Mouse (Mus musculus) kidney, postnatal 0 days (tissue): ENCODE measurements around the gene Slit2. TPM values are rescaled to one million over a fixed set of nuclear protein-coding genes. Genes with fewer than 3 reads are reported as not detected.
"Not testable (repeated sequence)": the region's sequence is repeated elsewhere in the genome, so short reads cannot be mapped to it uniquely, and the experiment has no call there.

Experiments
- ATAC-seq: fragments of 200-750 bp; cut with Nextera tagmentation; replicated peaks from 2 replicates; pipeline ENCODE4 v1.8.0; 2017; ENCODE audit warnings: low read depth, moderate number of reproducible peaks, moderate TSS enrichment, moderate library complexity; ENCODE audit not compliant: low FRiP score
- DNase-seq: peaks from one replicate; pipeline ENCODE4 v3.0.0-alpha.2; 2016; ENCODE audit warnings: low spot score
- H3K27ac ChIP-seq: fragments of 300-500 bp; sonication (generic); 2 replicates; pipeline ENCODE4 v1.5.1; 2014; ENCODE audit warnings: mild to moderate bottlenecking
- H3K27me3 ChIP-seq: fragments of 300-500 bp; sonication (generic); 2 replicates; pipeline ENCODE4 v1.6.1; 2014; ENCODE audit warnings: low read length, mixed read lengths; ENCODE audit not compliant: insufficient read depth
- H3K36me3 ChIP-seq: fragments of 300-500 bp; sonication (generic); 2 replicates; pipeline ENCODE4 v1.6.1; 2014; ENCODE audit warnings: low read length, mixed read lengths; ENCODE audit not compliant: insufficient read depth
- H3K4me1 ChIP-seq: fragments of 300-500 bp; sonication (generic); replicated peaks from 2 replicates; pipeline ENCODE4 v1.6.1; 2014; ENCODE audit warnings: antibody characterized with exemption, low read length, mixed read lengths; ENCODE audit not compliant: insufficient read depth
- H3K4me2 ChIP-seq: fragments of 300-500 bp; sonication (generic); 2 replicates; pipeline ENCODE4 v1.6.1; 2014; ENCODE audit warnings: mild to moderate bottlenecking, low read length, moderate library complexity, mixed read lengths
- H3K4me3 ChIP-seq: fragments of 300-500 bp; sonication (generic); replicated peaks from 2 replicates; pipeline ENCODE4 v1.5.1; 2014; ENCODE audit warnings: low read depth, low read length
- H3K9ac ChIP-seq: fragments of 300-500 bp; sonication (generic); 2 replicates; pipeline ENCODE4 v1.6.1; 2014; ENCODE audit warnings: low read depth, low read length
- H3K9me3 ChIP-seq: fragments of 300-500 bp; sonication (generic); replicated peaks from 2 replicates; pipeline ENCODE4 v1.6.1; 2016; ENCODE audit warnings: low read length, inconsistent platforms, mixed read lengths
- CTCF ChIP-seq: IDR thresholded peaks from 2 replicates; pipeline ENCODE4 v1.5.1; 2016; ENCODE audit warnings: antibody characterized with exemption, low read depth, mild to moderate bottlenecking, moderate library complexity
- WGBS: fragments of 180-500 bp; shearing (Covaris S2); extraction: QIAGEN DNeasy Blood & Tissue Kit; methylation state at CpG from one replicate; pipeline ENCODE4 v1.1.7; 2014; 5-methylcytosine and 5-hydroxymethylcytosine counted together
- polyA plus RNA-seq: library from polyadenylated mRNA; unstranded; fragments of >200 nt; fragmentation: Nextera tagmentation; extraction: Ambion mirVana; gene quantifications from 2 replicates; pipeline ENCODE4 v1.2.1, GENCODE M21; 2015

Slit2 gene
- polyA plus RNA-seq, 1 experiment from 2014 or later = 18.3 TPM

DNA sequence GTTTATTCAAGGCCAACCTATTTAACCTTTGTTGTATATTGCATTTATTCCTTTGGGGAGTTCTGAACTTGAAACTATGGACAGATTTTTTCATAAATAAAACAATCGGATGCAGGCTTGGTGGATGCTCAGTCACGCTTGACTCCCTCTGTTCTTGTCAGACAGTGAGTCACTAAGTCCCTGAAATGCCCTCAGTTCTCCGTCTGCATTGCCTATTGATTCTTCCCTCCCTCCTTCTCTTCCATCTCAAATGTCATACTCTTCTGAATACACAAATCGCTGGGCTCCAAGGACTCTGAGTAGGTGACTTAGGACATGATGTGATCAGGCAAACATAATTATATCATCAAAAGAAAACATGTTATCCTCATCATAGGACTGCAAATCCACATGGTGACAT, 251.8 kb downstream of the Slit2 start:
- no peak overlapping the region for H3K27ac ChIP-seq

GRCm38 (mm10) chr5:48235270-48235669, 252.3 kb downstream of the Slit2 start:
- WGBS = 89% methylated on average over 6 of the region's 6 CpGs
- Histone ChIP-seq H3K4me2 (no peak overlapping the region), H3K27me3 (no peaks in the 10 kb centered on the region), H3K9ac (no peak overlapping the region), H3K4me3 (no peak overlapping the region), H3K27ac (no peak overlapping the region), H3K9me3 (no peaks in the 10 kb centered on the region), H3K36me3 (no peaks in the 10 kb centered on the region), H3K4me1 (no peaks in the 10 kb centered on the region)
- no peak for TF ChIP-seq CTCF
- DNase-seq (no peak), ATAC-seq (no peak)

More for the DNA sequence above, 251.8 kb downstream of the Slit2 start:
- Histone ChIP-seq H3K9ac (no peak overlapping the region), H3K4me1 (no peaks in the 10 kb centered on the region), H3K4me3 (no peak overlapping the region), H3K9me3 (no peaks in the 10 kb centered on the region), H3K4me2 (no peak overlapping the region), H3K36me3 (no peaks in the 10 kb centered on the region), H3K27me3 (no peaks in the 10 kb centered on the region)
- ATAC-seq = no peak
- TF ChIP-seq CTCF = no peak
- 58% methylated on average over 4 of the region's 4 CpGs for WGBS
- no peak for DNase-seq

- H3K27me3 ChIP-seq, ATAC-seq, H3K9ac ChIP-seq, H3K36me3 ChIP-seq, H3K4me1 ChIP-seq, H3K4me2 ChIP-seq, H3K9me3 ChIP-seq, H3K4me3 ChIP-seq, H3K27ac ChIP-seq: not testable (repeated sequence)
- 36% methylated on average over 6 of the region's 6 CpGs for WGBS
- DNase-seq = peak; percentile 64
- peak; percentile 75 for TF ChIP-seq CTCF
Measured at GRCm38 (mm10) chr5:48240751-48241150, 257.8 kb downstream of the Slit2 start.

DNA sequence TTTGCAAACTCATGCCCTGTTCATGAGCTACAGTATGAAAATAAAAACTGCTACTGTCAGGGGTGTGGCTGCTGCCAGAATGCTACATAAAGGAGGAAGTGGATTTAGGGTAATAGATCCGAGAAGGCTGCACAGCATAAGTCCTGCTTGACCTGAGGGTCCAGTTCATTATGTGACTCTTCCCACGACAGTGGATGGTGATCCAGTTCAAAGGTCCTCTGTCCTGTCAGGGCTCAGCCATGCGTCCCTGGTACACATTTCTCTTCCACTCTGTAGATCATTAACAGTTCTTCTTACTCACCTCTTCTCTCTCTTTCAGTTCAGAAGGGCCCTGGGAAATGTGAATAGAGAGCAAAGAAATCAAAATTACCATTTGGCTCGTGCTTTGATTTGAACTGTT, 265.4 kb downstream of the Slit2 start:
- no peak overlapping the region for H3K9ac ChIP-seq
- WGBS = 40% methylated on average over 4 of the region's 4 CpGs
- no peaks in the 10 kb centered on the region for H3K4me1 ChIP-seq
- no peak overlapping the region for H3K4me3 ChIP-seq
- peak; percentile 96 for ATAC-seq
- H3K27ac ChIP-seq = no peak overlapping the region
- no peaks in the 10 kb centered on the region for H3K27me3 ChIP-seq
- H3K36me3 ChIP-seq = no peaks in the 10 kb centered on the region
- peak; percentile 17 for DNase-seq
- H3K4me2 ChIP-seq = no peak overlapping the region
- TF ChIP-seq CTCF = no peak
- H3K9me3 ChIP-seq = no peaks in the 10 kb centered on the region

GRCm38 (mm10) chr5:48277561-48277960, 294.6 kb downstream of the Slit2 start:
- H3K27me3 ChIP-seq = no peaks in the 10 kb centered on the region
- H3K4me2 ChIP-seq = no peak overlapping the region
- DNase-seq (no peak), ATAC-seq (no peak)
- H3K9ac ChIP-seq = no peak overlapping the region
- H3K4me1 ChIP-seq = no peaks in the 10 kb centered on the region
- WGBS = 82% methylated on average over 4 of the region's 4 CpGs
- no peaks in the 10 kb centered on the region for H3K36me3 ChIP-seq
- H3K27ac ChIP-seq = no peak overlapping the region
- H3K4me3 ChIP-seq = no peak overlapping the region
- no peak for TF ChIP-seq CTCF
- H3K9me3 ChIP-seq = no peaks in the 10 kb centered on the region

- DNase-seq (no peak), ATAC-seq (no peak)
- TF ChIP-seq CTCF = no peak
- no peaks in the 10 kb centered on the region for H3K36me3 ChIP-seq
- no peaks in the 10 kb centered on the region for H3K4me1 ChIP-seq
- H3K4me2 ChIP-seq = no peak overlapping the region
- H3K27ac ChIP-seq = no peak overlapping the region
- no peak overlapping the region for H3K9ac ChIP-seq
- H3K4me3 ChIP-seq = no peak overlapping the region
- WGBS = 92% methylated on average over 3 of the region's 3 CpGs
- no peaks in the 10 kb centered on the region for H3K27me3 ChIP-seq
- H3K9me3 ChIP-seq = no peaks in the 10 kb centered on the region
Measured at GRCm38 (mm10) chr5:48301186-48301585, 318.2 kb downstream of the Slit2 start.

DNA sequence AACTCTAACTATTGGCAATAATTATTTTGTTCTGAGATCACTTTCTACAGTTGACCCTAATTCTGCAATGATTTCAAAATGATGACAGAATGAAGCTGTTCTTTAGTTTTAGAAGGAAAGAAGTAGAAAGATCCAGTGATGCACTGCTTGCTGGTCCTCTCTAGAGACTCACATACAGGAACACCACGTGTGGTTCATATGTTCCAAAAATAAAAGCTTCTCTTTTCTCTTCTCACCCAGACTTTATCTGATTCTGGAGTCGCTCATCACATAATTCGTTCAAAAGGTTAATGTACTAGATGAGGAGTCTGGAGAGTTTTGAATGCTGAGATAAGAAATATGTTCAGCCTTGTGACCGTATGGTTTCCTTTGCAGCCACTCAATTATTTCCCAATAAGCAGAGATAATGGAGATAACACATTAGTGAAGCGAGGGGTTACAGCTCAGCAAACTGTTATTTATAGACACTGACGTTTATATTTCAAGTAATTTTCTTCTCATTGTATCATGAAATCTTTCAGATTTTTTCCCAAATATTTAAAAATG, 332.2 kb downstream of the Slit2 start:
- no peak overlapping the region for H3K4me3 ChIP-seq
- H3K9ac ChIP-seq = no peak overlapping the region
- H3K27me3 ChIP-seq = no peaks in the 10 kb centered on the region
- no peaks in the 10 kb centered on the region for H3K36me3 ChIP-seq
- 53% methylated on average over 6 of the region's 6 CpGs for WGBS
- no peaks in the 10 kb centered on the region for H3K4me1 ChIP-seq
- no peaks in the 10 kb centered on the region for H3K9me3 ChIP-seq
- H3K4me2 ChIP-seq = no peak overlapping the region
- TF ChIP-seq CTCF = no peak
- peak; percentile 5 for DNase-seq
- no peak overlapping the region for H3K27ac ChIP-seq
- no peak for ATAC-seq
